Mouse (Mus musculus): ENCODE results near the gene Galntl6. TPM values are rescaled to one million over a fixed set of nuclear protein-coding genes. Genes with fewer than 3 reads are reported as not detected.

Gene Galntl6
- polyA plus RNA-seq, 1 experiment from 2014 or later: 6.8 TPM

DNA sequence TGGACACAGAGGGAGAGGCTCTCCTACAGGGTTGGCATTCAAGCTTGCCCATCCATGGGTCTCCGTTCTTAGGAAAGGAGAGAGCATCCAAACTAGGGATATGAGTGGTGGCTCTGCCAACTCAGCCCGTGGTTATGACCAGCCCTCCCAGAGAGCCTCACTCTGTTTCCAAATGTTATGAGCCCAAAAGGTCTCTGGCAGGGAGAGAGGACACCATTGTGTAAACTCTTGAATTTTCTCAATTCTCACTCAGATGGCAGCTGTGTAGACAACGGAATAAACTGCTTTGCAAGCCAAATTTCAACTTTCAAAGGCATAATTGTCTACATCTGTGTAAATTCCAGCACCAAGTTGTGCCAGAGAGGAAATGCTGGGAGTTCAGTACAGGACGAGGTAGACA, 1105.4 kb downstream of the Galntl6 start:
- Histone ChIP-seq H3K9me3 (no peaks in the 10 kb centered on the region), H3K4me2 (replicated peaks) (no peak overlapping the region), H3K9ac (replicated peaks) (no peak overlapping the region), H3K4me3 (replicated peaks) (no peak overlapping the region), H3K36me3 (no peaks in the 10 kb centered on the region), H3K4me1 (replicated peaks) (no peaks in the 10 kb centered on the region), H3K27ac (no peak overlapping the region), H3K27me3 (no peaks in the 10 kb centered on the region)
- WGBS: 80% methylated on average over 4 of the region's 4 CpGs
- no peak for ATAC-seq

DNA sequence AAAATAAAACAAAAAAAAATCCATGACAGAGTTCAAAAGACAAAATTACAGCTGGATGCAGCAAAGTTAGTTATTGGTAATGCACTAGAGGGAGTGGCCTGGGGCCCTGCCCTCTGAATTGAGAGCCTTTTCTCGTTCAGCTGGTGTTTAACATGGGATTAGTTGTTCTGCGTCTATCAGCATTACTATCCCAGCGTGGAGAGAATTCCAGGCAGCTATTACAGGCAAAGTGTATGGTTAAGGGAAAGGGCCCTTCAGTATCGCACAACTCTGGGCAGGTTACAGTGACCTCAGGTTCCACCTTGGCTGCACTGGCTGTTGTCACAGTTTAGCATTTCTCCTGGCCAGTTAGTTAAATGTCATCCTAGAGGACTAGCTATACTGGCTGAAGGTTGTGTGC, 1107.3 kb downstream of the Galntl6 start:
- H3K9me3 ChIP-seq: no peaks in the 10 kb centered on the region
- H3K4me3 ChIP-seq (replicated peaks): no peak overlapping the region
- 56% methylated on average over 4 of the region's 4 CpGs for WGBS
- peaks cover 2% of the 10 kb centered on the region; the same call in 1 of the 2 replicates for H3K4me1 ChIP-seq (replicated peaks)
- no peak overlapping the region for H3K4me2 ChIP-seq (replicated peaks)
- H3K27me3 ChIP-seq: no peaks in the 10 kb centered on the region
- ATAC-seq: no peak
- no peak overlapping the region for H3K27ac ChIP-seq
- H3K36me3 ChIP-seq: no peaks in the 10 kb centered on the region
- no peak overlapping the region for H3K9ac ChIP-seq (replicated peaks)

DNA sequence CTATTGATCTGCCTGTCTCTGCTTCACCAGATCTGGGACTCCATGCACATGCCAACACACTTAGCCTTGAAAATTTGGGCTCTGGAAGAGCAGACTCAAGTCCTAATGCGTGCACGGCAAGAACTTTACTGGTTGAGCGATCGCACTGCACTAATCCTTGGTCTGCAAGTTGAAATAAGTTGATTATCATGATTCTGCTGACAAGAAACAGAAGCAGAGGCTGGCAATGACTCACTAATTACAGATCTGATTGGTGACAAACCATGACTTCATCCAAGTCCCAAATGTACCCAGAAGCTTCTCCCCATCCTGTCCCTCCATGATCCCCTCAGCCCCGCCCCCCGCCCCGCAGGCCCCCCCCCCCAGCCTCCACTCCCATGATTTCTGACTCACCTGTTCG, 1108.6 kb downstream of the Galntl6 start:
- Histone ChIP-seq H3K27me3 (no peaks in the 10 kb centered on the region), H3K4me1 (replicated peaks) (peaks cover 9% of the 10 kb centered on the region), H3K4me2 (replicated peaks) (no peak overlapping the region), H3K4me3 (replicated peaks) (no peak overlapping the region), H3K9ac (replicated peaks) (no peak overlapping the region), H3K9me3 (no peaks in the 10 kb centered on the region), H3K36me3 (no peaks in the 10 kb centered on the region), H3K27ac (no peak overlapping the region)
- ATAC-seq: no peak
- WGBS: 80% methylated on average over 8 of the region's 8 CpGs

DNA sequence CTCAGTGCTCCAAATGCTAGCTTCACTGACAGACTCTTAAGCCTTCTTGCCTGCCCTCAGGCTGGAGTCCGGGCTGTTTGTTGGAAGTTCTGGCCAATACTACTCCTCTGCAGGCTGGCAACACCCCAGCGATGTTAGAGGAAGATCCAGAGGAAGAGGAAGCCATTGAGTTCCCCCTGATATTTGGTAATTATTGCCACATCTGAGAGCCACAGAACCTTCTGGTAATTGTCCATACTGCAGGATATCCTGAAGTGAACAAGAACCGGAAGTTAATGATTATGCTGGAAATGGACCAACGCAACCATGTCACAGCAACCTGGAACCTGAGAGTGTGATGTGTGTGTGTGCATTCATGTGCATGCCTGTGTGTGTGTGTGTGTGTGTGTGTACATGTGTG, 1111.2 kb downstream of the Galntl6 start:
- WGBS: 84% methylated on average over 4 of the region's 4 CpGs
- peaks cover 16% of the 10 kb centered on the region; the same call in 1 of the 2 replicates for H3K27me3 ChIP-seq
- no peak overlapping the region for H3K4me2 ChIP-seq (replicated peaks)
- H3K27ac ChIP-seq: no peak overlapping the region
- no peak for ATAC-seq
- no peaks in the 10 kb centered on the region for H3K36me3 ChIP-seq
- no peaks in the 10 kb centered on the region for H3K9me3 ChIP-seq
- no peak overlapping the region for H3K9ac ChIP-seq (replicated peaks)
- H3K4me1 ChIP-seq (replicated peaks): peaks cover 9% of the 10 kb centered on the region
- H3K4me3 ChIP-seq (replicated peaks): no peak overlapping the region

DNA sequence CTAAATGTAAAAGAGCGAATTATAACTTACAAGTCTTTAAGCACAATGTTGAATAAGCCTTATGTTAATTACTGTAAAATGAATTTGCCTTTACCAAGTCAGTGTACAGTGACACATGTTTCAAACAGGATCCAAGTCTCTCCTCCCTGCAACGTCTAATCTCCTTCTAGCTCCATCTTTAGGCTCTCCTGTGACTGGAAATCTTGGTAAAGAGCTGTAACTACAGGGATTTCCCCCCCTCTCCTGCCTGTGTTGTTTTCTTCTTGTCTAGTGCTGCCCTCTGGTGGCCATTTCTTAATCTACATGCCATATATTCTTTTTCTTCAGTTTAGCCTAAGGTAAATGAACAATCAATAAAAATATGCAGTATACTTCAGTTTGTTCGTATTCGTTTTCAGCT, 1112.1 kb downstream of the Galntl6 start:
- 14% methylated on average over 4 of the region's 4 CpGs for WGBS
- Histone ChIP-seq H3K4me2 (replicated peaks) (peak overlapping the region; percentile 48), H3K27ac (peak overlapping the region; percentile 66), H3K9ac (replicated peaks) (peak overlapping the region; percentile 39), H3K36me3 (no peaks in the 10 kb centered on the region), H3K9me3 (no peaks in the 10 kb centered on the region), H3K27me3 (peaks cover 16% of the 10 kb centered on the region; the same call in 1 of the 2 replicates), H3K4me1 (replicated peaks) (peaks cover 10% of the 10 kb centered on the region), H3K4me3 (replicated peaks) (peak overlapping the region; percentile 25)
- peak; percentile 91 for ATAC-seq

DNA sequence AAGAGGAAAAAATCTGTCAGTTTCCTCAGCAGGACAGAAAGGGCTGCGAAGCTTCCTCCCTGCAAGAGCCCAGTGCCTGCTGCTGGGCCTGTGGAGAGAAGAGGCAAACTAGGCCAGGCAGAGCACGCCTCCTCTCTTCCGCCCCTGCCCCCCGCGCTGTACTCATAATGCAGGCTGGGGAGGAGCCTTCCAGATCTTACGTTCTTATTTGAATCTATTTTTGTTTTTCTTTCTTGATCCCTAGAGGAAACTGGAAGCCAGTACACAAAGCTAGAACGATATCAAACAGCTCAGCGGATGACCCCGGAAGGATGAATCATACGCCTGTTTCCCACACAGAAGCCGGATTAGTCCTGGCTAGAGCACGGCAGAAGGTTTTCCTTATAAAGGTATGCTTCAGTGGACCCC, 1112.6 kb downstream of the Galntl6 start:
- H3K4me3 ChIP-seq (replicated peaks): peak overlapping the region; percentile 25
- H3K27me3 ChIP-seq: peaks cover 16% of the 10 kb centered on the region; the same call in 1 of the 2 replicates
- H3K36me3 ChIP-seq: no peaks in the 10 kb centered on the region
- peak overlapping the region; percentile 39 for H3K9ac ChIP-seq (replicated peaks)
- no peaks in the 10 kb centered on the region for H3K9me3 ChIP-seq
- peaks cover 14% of the 10 kb centered on the region for H3K4me1 ChIP-seq (replicated peaks)
- ATAC-seq: peak; percentile 85
- H3K27ac ChIP-seq: peak overlapping the region; percentile 66
- 2% methylated on average over 12 of the region's 12 CpGs for WGBS
- peak overlapping the region; percentile 48 for H3K4me2 ChIP-seq (replicated peaks)

DNA sequence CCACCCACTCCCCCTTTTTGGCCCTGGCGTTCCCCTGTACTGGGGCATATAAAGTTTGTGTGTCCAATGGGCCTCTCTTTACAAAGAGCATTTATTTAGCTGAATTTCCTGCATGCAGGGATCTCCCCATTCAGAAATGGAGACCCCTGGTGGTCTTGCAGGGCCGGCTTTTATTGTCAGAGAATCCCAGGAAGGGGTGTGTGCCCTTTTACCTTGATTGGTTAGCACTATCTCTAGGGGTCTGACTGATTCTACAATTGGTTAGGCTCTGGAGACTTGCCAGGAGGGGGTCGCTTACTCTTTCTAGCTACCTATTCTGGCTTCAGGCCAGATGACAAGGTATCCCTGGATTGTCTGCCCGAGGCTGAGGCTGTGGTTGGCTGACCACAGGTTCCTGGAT, 1119.0 kb downstream of the Galntl6 start:
- 0 out of 2 replicates have a peak, but pooled peaks cover 5% of the 10 kb centered on the region for H3K4me1 ChIP-seq (replicated peaks)
- 21% methylated on average over 4 of the region's 4 CpGs for WGBS
- no peaks in the 10 kb centered on the region for H3K36me3 ChIP-seq
- H3K4me2 ChIP-seq (replicated peaks): no peak overlapping the region
- no peak overlapping the region for H3K27ac ChIP-seq
- no peaks in the 10 kb centered on the region for H3K9me3 ChIP-seq
- H3K4me3 ChIP-seq (replicated peaks): no peak overlapping the region
- peaks cover 19% of the 10 kb centered on the region; the same call in 1 of the 2 replicates for H3K27me3 ChIP-seq
- H3K9ac ChIP-seq (replicated peaks): no peak overlapping the region
- ATAC-seq: peak; percentile 7; the same call in 1 of the 2 replicates

DNA sequence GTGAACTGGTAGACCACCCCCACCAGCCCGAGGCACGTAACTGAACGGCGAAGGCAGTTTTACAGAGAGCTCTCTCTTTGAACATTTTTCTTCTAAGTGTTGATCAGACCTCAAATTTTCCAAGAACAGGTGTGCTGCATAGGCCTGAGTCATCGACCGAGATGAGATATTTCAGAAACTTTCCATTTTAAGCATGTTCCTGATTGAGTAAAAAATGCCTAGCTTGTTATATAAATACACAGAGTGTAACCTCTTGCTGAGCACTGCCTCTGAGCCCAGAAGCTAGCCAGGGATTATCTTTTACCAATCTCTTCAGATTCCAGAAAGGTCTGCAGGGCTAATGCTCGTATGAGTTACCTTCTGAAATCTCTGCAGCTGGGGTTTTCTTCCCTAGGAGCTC, 1120.2 kb downstream of the Galntl6 start:
- 76% methylated on average over 7 of the region's 7 CpGs for WGBS
- 0 out of 2 replicates have a peak, but pooled peaks cover 8% of the 10 kb centered on the region for H3K27me3 ChIP-seq
- no peak overlapping the region for H3K9ac ChIP-seq (replicated peaks)
- H3K4me1 ChIP-seq (replicated peaks): 0 out of 2 replicates have a peak, but pooled peaks cover 5% of the 10 kb centered on the region
- no peak overlapping the region for H3K4me3 ChIP-seq (replicated peaks)
- H3K4me2 ChIP-seq (replicated peaks): no peak overlapping the region
- no peak for ATAC-seq
- no peaks in the 10 kb centered on the region for H3K36me3 ChIP-seq
- H3K27ac ChIP-seq: no peak overlapping the region
- no peaks in the 10 kb centered on the region for H3K9me3 ChIP-seq

DNA sequence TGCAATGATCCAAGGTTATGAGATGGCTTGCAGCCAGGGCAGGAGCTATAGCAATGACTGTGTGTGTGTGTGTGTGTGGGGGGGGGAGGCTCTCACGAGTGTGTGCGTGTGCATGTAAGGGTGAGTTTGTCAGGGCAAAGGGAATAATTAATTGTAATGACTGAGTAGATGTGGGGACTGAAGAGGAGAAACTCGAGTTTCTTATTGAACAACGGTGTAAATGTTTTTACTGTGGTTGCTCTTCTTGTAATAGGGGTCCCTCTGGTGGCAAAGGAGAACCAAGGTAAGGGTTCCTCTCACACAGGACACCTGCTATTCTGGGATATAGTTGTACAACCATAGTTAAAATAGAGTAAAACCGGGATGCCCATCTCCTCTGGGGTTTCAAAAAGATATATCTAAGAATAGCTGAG, 1121.1 kb downstream of the Galntl6 start:
- WGBS: 47% methylated on average over 5 of the region's 5 CpGs
- Histone ChIP-seq H3K4me2 (replicated peaks) (no peak overlapping the region), H3K9ac (replicated peaks) (no peak overlapping the region), H3K27ac (no peak overlapping the region), H3K4me1 (replicated peaks) (0 out of 2 replicates have a peak, but pooled peaks cover 5% of the 10 kb centered on the region), H3K27me3 (0 out of 2 replicates have a peak, but pooled peaks cover 4% of the 10 kb centered on the region), H3K4me3 (replicated peaks) (no peak overlapping the region), H3K36me3 (no peaks in the 10 kb centered on the region), H3K9me3 (no peaks in the 10 kb centered on the region)
- ATAC-seq: peak; percentile 24; the same call in 1 of the 2 replicates

DNA sequence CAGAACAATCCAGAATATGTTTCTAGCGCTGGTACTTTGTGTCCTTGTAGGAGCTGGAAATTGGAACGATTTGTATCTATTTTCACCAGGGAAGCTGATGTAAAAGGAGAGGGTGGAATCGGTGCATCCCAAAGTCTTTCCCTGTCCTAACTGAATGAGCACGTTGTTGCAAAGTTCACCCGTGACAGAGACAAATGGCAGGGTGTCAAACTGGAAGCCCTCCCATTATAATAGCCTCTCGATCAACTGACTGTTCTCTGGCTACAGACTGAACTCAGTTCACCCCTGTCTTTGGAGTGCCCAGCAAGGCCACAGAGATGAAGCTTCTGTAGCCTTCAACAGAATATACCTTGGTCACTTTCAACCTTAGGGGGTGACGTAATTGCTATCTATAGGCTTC, 1132.9 kb downstream of the Galntl6 start:
- H3K27ac ChIP-seq: no peak overlapping the region
- H3K9me3 ChIP-seq: no peaks in the 10 kb centered on the region
- H3K9ac ChIP-seq (replicated peaks): no peak overlapping the region
- 0 out of 2 replicates have a peak, but pooled peaks cover 4% of the 10 kb centered on the region for H3K27me3 ChIP-seq
- H3K4me1 ChIP-seq (replicated peaks): no peaks in the 10 kb centered on the region
- ATAC-seq: no peak
- WGBS: 90% methylated on average over 7 of the region's 7 CpGs
- no peak overlapping the region for H3K4me2 ChIP-seq (replicated peaks)
- H3K36me3 ChIP-seq: no peaks in the 10 kb centered on the region
- H3K4me3 ChIP-seq (replicated peaks): no peak overlapping the region

DNA sequence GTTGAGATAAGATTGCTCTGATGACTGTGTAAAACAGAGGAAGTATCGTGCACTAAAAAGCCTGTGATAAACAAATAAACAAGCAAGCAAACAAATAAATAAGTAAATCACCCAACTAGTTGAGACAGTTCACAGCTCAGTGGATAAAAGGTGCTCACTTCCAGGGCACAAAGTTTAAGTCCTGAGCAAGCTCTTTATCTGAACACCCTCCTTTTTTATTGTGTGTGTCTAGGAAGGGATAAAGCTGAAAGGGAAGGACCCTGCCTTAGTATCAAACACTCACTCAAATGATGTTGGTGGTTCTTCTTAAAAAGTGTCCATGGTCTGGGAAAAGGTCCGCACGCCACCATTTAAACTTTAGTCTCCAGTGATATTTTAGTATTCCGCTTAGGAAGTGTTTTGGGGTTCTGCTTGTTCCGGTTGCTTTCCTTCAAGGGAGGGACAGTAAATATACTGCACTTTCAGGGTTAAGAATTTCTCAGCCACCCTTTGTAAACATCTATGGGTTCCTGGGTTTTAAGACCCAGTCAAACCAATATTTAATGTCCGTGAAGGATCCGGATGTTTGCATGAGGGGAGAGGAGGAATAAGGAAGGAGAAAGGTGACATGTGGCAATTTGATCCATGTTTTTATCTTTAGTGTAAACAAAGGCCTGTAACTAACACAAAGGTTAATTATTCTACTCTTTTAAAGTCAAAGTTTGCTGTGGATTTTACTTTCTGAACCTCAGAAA, 1134.3 kb downstream of the Galntl6 start:
- Histone ChIP-seq H3K9ac (replicated peaks) (no peak overlapping the region), H3K4me1 (replicated peaks) (no peaks in the 10 kb centered on the region), H3K27ac (no peak overlapping the region), H3K4me2 (replicated peaks) (no peak overlapping the region), H3K27me3 (0 out of 2 replicates have a peak, but pooled peaks cover 4% of the 10 kb centered on the region), H3K36me3 (no peaks in the 10 kb centered on the region), H3K9me3 (no peaks in the 10 kb centered on the region), H3K4me3 (replicated peaks) (no peak overlapping the region)
- ATAC-seq: no peak
- WGBS: 81% methylated on average over 7 of the region's 7 CpGs

DNA sequence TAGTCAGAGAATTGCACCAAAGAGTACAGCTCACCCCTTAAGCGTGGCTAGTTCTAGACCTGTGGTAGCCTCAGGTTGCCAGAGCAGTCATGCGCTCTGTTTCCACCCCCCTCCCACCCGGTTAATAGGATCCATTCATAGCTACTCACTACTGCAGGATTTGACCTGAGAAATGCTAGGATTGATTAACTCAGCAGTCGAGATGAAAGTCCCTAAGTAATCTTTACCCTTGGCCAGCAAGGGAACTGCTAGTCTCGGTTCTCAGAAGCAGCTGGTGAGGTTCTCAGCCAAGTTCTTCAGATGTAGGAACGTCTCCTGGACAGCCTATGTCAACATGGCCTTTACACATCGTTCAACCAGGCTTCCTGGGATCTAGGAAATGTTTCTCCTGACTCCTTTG, 1135.7 kb downstream of the Galntl6 start:
- Histone ChIP-seq H3K36me3 (no peaks in the 10 kb centered on the region), H3K9ac (replicated peaks) (no peak overlapping the region), H3K27me3 (0 out of 2 replicates have a peak, but pooled peaks cover 4% of the 10 kb centered on the region), H3K4me3 (replicated peaks) (no peak overlapping the region), H3K27ac (no peak overlapping the region), H3K9me3 (no peaks in the 10 kb centered on the region), H3K4me2 (replicated peaks) (no peak overlapping the region), H3K4me1 (replicated peaks) (peaks cover 7% of the 10 kb centered on the region; the same call in 1 of the 2 replicates)
- WGBS: 60% methylated on average over 7 of the region's 7 CpGs
- ATAC-seq: no peak
